In genomic region chr9:13563475-13564414, GRCm38 (mm10) we compare ENCODE assay signal across 8 mouse cellular contexts.
DNase-seq lines count a peak whose midpoint lies in the region.

No protein-coding gene starts in this region.

- intact Hi-C loops in gastrocnemius, postnatal 14 days (cut with DNase I; ENCODE audit: low total_unique reads), result no loop called here
- intact Hi-C loops in left cerebral cortex, postnatal 14 days (cut with DNase I), result no loop called here

- peak; percentile 38 for DNase-seq in gastrocnemius, adult 18-20 months (ENCODE audit: low spot score)
- DNase-seq in gastrocnemius, postnatal 25 days, result no peak
- DNase-seq in adrenal gland, postnatal 36 days, result peak; percentile 66 to 70
- peak; percentile 40 for DNase-seq in gastrocnemius, postnatal 14 days
- DNase-seq in kidney, adult 11 months, result peak; percentile 37
- peak; percentile 56 to 62 for DNase-seq in left cerebral cortex, postnatal 14 days (ENCODE audit: low spot score in 2 of 2)
- peak; percentile 28 for DNase-seq in ovary, postnatal 36 days (ENCODE audit: low spot score)
- DNase-seq in thymus, postnatal 10 days (ENCODE audit: low spot score in 2 of 2), result no peak

Comparison
In these comparisons a context has a peak if more than half of its experiments do, and no peak if none do; other contexts are left out.
1. DNase-seq: peak in gastrocnemius, adult 18-20 months (single experiment), adrenal gland, postnatal 36 days (2 of 2), gastrocnemius, postnatal 14 days (single experiment), kidney, adult 11 months (single experiment), left cerebral cortex, postnatal 14 days (2 of 2) and ovary, postnatal 36 days (single experiment); none in gastrocnemius, postnatal 25 days (single experiment) and thymus, postnatal 10 days (0 of 2).